Mouse (Mus musculus) hindbrain, embryonic 14.5 days (tissue): ENCODE measurements around the gene Naa16. TPM values are rescaled to one million over a fixed set of nuclear protein-coding genes. Genes with fewer than 3 reads are reported as not detected.

Experiments
- ATAC-seq: fragments of 200-750 bp; cut with Nextera tagmentation; 2 replicates; pipeline ENCODE4 v1.8.0; 2017; ENCODE audit warnings: moderate number of reproducible peaks, mild to moderate bottlenecking, moderate TSS enrichment, moderate library complexity; ENCODE audit not compliant: low FRiP score
- DNase-seq: peaks from one replicate; pipeline ENCODE4 v3.0.0-alpha.2; 2015; ENCODE audit warnings: low spot score
- H3K27ac ChIP-seq: fragments of 300-500 bp; sonication (generic); 2 replicates; pipeline ENCODE4 v1.5.1; 2014; ENCODE audit warnings: mild to moderate bottlenecking, moderate library complexity
- H3K27me3 ChIP-seq: fragments of 300-500 bp; sonication (generic); 2 replicates; pipeline ENCODE4 v1.6.1; 2014; ENCODE audit warnings: mild to moderate bottlenecking, low read length, mixed read lengths; ENCODE audit not compliant: control insufficient read depth, insufficient read depth
- H3K36me3 ChIP-seq: fragments of 300-500 bp; sonication (generic); replicated peaks from 2 replicates; pipeline ENCODE4 v1.6.1; 2014; ENCODE audit not compliant: control insufficient read depth, insufficient read depth
- H3K4me1 ChIP-seq: fragments of 300-500 bp; sonication (generic); replicated peaks from 2 replicates; pipeline ENCODE4 v1.6.1; 2014; ENCODE audit warnings: antibody characterized with exemption, low read length, mixed read lengths; ENCODE audit not compliant: control insufficient read depth, insufficient read depth
- H3K4me2 ChIP-seq: fragments of 300-500 bp; sonication (generic); replicated peaks from 2 replicates; pipeline ENCODE4 v1.6.1; 2014; ENCODE audit warnings: mild to moderate bottlenecking, moderate library complexity
- H3K4me3 ChIP-seq: fragments of 300-500 bp; sonication (generic); replicated peaks from 2 replicates; pipeline ENCODE4 v1.5.1; 2014; ENCODE audit warnings: mild to moderate bottlenecking, low read length
- H3K9ac ChIP-seq: fragments of 300-500 bp; sonication (generic); 2 replicates; pipeline ENCODE4 v1.6.1; 2014
- H3K9me3 ChIP-seq: fragments of 300-500 bp; sonication (generic); 2 replicates; pipeline ENCODE4 v1.6.1; 2016; ENCODE audit warnings: low read length; ENCODE audit not compliant: control insufficient read depth
- WGBS: fragments of 180-500 bp; shearing (Covaris S2); extraction: QIAGEN DNeasy Blood & Tissue Kit; methylation state at CpG from one replicate; pipeline ENCODE4 v1.1.7; 2014; 5-methylcytosine and 5-hydroxymethylcytosine counted together
- polyA plus RNA-seq: library from polyadenylated mRNA; unstranded; fragments of >200 nt; fragmentation: Nextera tagmentation; extraction: Ambion mirVana; gene quantifications from 2 replicates; pipeline ENCODE4 v1.2.1, GENCODE M21; 2014

Gene Naa16
- polyA plus RNA-seq, 1 experiment from 2014 or later, result 12.5 TPM

DNA sequence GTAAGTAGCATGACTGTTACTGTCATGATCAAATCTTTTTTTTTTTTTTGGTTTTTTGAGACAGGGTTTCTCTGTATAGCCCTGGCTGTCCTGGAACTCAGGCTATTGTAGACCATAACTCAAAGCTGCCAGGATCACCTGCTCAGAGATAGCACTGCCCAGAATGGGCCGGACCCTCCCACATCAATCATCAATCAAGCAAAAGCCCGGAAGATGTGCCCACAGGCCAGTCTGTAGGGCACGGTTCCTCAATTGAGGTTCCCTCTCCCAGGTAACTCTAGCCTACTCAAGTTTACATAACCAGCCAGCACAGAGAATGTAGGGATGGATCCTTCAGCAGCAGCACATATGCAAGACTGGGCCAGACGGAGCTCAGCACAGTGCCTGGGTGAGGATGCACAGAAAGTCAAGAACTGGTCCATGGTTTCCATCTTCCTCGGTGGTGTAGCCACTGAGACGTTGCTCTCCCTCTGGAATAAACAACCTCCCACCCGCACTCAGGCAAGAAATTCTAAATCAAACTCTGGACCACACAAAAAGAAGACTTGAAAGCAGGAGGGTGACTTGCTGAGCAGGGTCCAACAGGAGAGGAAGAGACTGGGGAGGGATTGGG, 103.2 kb downstream of the Naa16 start:
- DNase-seq, result no peak
- Histone ChIP-seq H3K4me1 (no peaks in the 10 kb centered on the region; the same call in none of the 2 replicates), H3K4me2 (no peak overlapping the region), H3K27me3 (no peaks in the 10 kb centered on the region), H3K27ac (no peak overlapping the region), H3K4me3 (no peak overlapping the region), H3K36me3 (no peaks in the 10 kb centered on the region), H3K9ac (no peak overlapping the region), H3K9me3 (0 out of 2 replicates have a peak, but pooled peaks cover 5% of the 10 kb centered on the region)
- ATAC-seq, result no peak
- 93% methylated on average over 7 of the region's 7 CpGs for WGBS

DNA sequence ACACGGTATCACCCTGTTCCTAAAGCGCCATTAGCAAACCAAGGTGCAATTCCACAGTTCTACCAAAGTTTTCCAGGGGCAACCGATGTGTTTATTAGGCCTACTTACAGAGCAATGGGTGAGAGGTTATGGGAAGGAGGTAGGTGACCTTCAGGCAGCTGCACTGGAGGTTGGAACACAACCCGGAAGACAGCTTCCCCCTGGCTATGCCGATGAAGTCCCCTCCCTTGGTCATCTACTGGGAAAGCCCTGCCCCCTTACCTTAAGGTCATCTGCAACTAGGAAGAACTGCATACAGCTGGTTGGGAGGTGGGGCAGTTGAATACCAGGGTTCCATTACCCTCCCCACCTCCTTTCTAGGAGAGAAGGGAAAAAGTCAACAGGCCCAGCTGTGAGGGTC, 105.0 kb downstream of the Naa16 start:
- no peak overlapping the region for H3K4me2 ChIP-seq
- no peak overlapping the region for H3K27ac ChIP-seq
- ATAC-seq (no peak), DNase-seq (no peak)
- no peaks in the 10 kb centered on the region; the same call in 1 of the 2 replicates for H3K4me1 ChIP-seq
- 0 out of 2 replicates have a peak, but pooled peaks cover 5% of the 10 kb centered on the region for H3K9me3 ChIP-seq
- no peaks in the 10 kb centered on the region for H3K27me3 ChIP-seq
- no peaks in the 10 kb centered on the region for H3K36me3 ChIP-seq
- H3K9ac ChIP-seq, result no peak overlapping the region
- WGBS, result 94% methylated on average over 5 of the region's 5 CpGs
- no peak overlapping the region for H3K4me3 ChIP-seq

DNA sequence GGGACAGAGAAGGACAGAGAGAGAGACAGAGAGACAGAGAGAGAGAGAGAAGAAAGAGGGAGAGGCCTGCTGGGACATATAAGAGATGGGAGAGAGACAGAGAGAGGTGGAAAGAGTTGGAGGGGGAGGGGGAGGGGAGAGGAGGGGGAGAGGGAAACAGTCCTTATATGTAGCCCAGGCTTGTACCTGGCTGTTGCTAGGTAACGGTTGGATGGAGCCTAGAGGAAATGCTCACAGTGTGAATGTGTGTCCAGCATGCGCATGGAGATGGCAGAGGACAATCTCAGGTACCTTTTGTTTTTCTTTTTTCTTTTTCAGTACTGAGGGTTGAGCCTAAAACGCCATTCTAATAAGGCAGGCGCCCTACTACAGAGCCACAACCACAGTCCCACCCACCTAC, 106.0 kb downstream of the Naa16 start:
- no peak for DNase-seq
- WGBS, result 86% methylated on average over 4 of the region's 4 CpGs

DNA sequence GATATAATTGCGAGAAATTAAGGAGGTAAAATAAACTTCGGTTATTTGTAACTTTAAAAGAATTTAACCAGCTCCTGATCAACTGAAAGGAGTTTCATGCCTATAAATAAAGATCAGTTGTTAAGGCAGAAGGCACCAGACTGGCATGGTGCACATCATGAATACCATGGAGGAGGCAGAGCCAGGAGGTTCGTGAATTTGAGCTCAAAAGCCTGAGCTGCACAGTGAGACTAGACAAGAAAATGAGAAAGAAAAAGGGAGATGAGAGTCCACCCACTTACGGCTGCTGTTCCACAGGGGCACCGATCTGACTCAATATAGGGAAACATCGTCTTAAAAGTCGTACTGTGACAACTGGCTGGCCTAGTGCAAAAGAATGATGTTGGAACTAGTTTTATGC, 106.6 kb downstream of the Naa16 start:
- Histone ChIP-seq H3K4me3 (no peak overlapping the region), H3K27me3 (no peaks in the 10 kb centered on the region), H3K27ac (no peak overlapping the region), H3K4me2 (no peak overlapping the region), H3K4me1 (no peaks in the 10 kb centered on the region; the same call in 1 of the 2 replicates), H3K9me3 (0 out of 2 replicates have a peak, but pooled peaks cover 5% of the 10 kb centered on the region), H3K36me3 (no peaks in the 10 kb centered on the region), H3K9ac (no peak overlapping the region)
- DNase-seq (no peak), ATAC-seq (no peak)
- WGBS, result 94% methylated on average over 7 of the region's 7 CpGs

More for the DNA sequence above, 106.0 kb downstream of the Naa16 start:
- no peak overlapping the region for H3K4me3 ChIP-seq
- no peak overlapping the region for H3K4me2 ChIP-seq
- no peaks in the 10 kb centered on the region for H3K36me3 ChIP-seq
- H3K9ac ChIP-seq, result no peak overlapping the region
- no peak for ATAC-seq
- 0 out of 2 replicates have a peak, but pooled peaks cover 5% of the 10 kb centered on the region for H3K9me3 ChIP-seq
- no peaks in the 10 kb centered on the region for H3K27me3 ChIP-seq
- H3K4me1 ChIP-seq, result no peaks in the 10 kb centered on the region; the same call in 1 of the 2 replicates
- H3K27ac ChIP-seq, result no peak overlapping the region

DNA sequence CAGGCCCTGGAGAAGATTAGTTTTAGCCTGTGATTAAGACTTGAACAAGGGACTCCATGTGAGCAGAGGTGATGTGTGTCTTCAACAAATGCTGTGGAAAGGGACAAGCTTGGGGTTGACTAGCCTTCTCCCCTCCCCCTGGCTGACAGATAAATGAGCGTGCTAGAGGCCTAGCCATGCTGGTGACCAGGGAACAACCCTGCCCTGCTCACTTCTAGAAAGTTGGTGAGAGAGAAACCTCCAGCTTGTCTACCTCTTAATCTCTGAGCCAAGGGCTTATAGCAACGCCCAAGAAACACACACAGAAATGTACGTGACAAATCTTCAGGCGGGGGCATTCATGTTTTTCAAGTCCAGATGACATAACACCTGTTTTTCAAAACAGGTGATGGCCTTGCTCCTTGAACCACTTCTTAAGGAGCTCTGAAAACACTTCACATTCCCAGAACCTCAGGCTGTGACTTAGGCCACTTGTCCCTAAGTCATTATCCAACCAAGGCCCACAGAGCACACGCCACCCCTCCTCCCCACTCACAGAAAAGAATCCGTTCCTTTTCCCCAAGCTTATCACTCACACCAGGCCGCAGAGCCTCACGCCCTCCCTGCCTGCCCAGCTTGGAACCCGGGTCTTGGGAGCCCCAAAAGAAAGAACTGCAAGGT, 108.6 kb downstream of the Naa16 start:
- Histone ChIP-seq H3K4me1 (no peaks in the 10 kb centered on the region), H3K9ac (no peak overlapping the region), H3K27me3 (no peaks in the 10 kb centered on the region), H3K9me3 (0 out of 2 replicates have a peak, but pooled peaks cover 5% of the 10 kb centered on the region), H3K27ac (no peak overlapping the region), H3K4me3 (no peak overlapping the region), H3K36me3 (no peaks in the 10 kb centered on the region), H3K4me2 (no peak overlapping the region)
- DNase-seq (no peak), ATAC-seq (no peak)
- 92% methylated on average over 9 of the region's 9 CpGs for WGBS

DNA sequence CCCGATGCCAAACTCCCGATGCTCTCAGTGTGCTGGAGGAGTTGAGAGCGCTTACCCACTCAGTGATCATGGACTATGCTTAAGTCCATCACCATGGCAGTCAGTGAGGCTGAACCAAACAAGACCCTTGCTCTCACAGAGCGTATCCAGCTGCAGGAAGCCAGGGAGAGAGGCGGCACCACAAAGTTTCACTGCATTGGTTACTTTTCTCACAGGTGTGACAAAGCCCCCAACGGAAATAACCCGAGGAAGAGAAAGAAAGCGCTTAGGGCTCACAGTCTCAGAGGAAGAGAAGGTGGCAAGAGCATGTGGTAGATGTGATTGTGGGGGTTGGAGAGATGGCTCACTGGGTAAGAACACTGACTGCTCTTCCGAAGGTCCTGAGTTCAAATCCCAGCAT, 110.1 kb downstream of the Naa16 start:
- ATAC-seq (no peak), DNase-seq (no peak)
- no peak overlapping the region for H3K27ac ChIP-seq
- H3K36me3 ChIP-seq, result no peaks in the 10 kb centered on the region
- no peak overlapping the region for H3K4me2 ChIP-seq
- no peaks in the 10 kb centered on the region for H3K4me1 ChIP-seq
- WGBS, result 90% methylated on average over 9 of the region's 9 CpGs
- 0 out of 2 replicates have a peak, but pooled peaks cover 5% of the 10 kb centered on the region for H3K9me3 ChIP-seq
- H3K27me3 ChIP-seq, result no peaks in the 10 kb centered on the region
- no peak overlapping the region for H3K4me3 ChIP-seq
- no peak overlapping the region for H3K9ac ChIP-seq

DNA sequence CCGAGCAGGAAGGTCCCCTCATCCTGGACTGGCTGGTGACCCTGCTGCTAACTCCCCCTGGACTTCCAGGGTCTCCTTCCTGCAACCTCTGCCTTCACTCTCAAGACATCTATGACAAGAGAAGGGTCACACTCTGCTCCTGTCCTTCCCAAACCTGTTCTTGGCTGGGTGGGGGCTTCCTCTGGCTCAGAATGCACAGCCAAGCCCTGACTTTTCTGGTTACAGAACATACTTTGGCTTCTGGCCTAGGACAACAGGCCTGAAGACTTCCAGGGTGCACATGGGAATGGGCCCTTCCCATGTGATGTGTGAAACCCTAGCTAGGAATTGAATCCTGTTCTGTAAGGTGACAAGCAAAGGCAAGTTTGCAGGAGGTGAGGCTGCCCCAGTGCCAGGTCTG, 111.1 kb downstream of the Naa16 start:
- Histone ChIP-seq H3K4me2 (no peak overlapping the region), H3K4me1 (no peaks in the 10 kb centered on the region), H3K4me3 (no peak overlapping the region), H3K27me3 (no peaks in the 10 kb centered on the region), H3K36me3 (no peaks in the 10 kb centered on the region), H3K9ac (no peak overlapping the region), H3K27ac (no peak overlapping the region), H3K9me3 (0 out of 2 replicates have a peak, but pooled peaks cover 5% of the 10 kb centered on the region)
- 79% methylated on average over 1 of the region's 1 CpGs for WGBS
- DNase-seq, result no peak
- ATAC-seq, result no peak

DNA sequence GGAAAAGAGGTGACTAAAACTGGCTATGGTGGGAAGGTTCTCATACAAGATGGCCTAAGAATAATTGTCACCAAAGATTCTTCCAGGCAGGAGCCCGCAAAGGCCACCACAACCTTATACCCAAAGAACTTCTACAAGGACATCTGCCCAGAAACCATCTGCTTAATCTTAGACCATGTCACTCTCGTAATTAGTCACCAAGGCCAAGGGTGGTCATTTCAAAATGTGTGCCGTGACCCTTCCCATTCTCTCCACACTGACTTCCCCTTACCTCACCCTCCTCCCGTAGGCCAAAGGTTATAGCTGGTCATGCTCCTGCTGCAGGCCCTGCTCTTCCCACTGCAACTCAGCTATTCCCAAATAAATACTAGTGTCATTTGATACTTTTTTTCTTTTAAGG, 111.7 kb downstream of the Naa16 start:
- Histone ChIP-seq H3K9me3 (0 out of 2 replicates have a peak, but pooled peaks cover 5% of the 10 kb centered on the region), H3K36me3 (no peaks in the 10 kb centered on the region), H3K4me1 (peaks cover 5% of the 10 kb centered on the region; the same call in 1 of the 2 replicates), H3K27me3 (no peaks in the 10 kb centered on the region), H3K9ac (no peak overlapping the region), H3K4me3 (no peak overlapping the region), H3K27ac (no peak overlapping the region), H3K4me2 (no peak overlapping the region)
- DNase-seq (no peak), ATAC-seq (no peak)
- 84% methylated on average over 4 of the region's 4 CpGs for WGBS

DNA sequence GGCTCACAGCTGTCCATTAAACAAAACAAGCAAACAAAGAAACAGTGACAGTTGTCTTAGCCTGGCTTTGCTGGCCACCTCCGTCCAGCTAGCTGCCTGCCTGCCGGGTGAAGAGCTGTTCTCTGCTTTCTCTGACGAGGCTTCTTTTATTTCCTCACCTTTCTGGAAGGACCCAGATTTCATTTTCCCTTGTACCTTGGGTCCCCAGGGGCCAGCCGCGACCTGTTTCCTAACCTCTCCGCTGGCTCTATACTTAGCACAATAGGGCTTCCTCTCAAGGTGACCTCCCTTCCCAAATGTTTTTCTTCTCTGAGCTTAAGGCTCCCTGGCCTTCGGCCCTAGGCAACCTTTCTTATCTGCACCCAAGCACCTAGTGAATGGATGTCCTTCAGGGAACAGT, 112.7 kb downstream of the Naa16 start:
- ATAC-seq, result no peak
- no peak for DNase-seq
- peaks cover 12% of the 10 kb centered on the region; the same call in 1 of the 2 replicates for H3K4me1 ChIP-seq
- no peak overlapping the region for H3K4me2 ChIP-seq
- 43% methylated on average over 7 of the region's 7 CpGs for WGBS
- no peaks in the 10 kb centered on the region for H3K36me3 ChIP-seq
- H3K9ac ChIP-seq, result no peak overlapping the region
- no peaks in the 10 kb centered on the region for H3K27me3 ChIP-seq
- no peaks in the 10 kb centered on the region for H3K9me3 ChIP-seq
- no peak overlapping the region for H3K4me3 ChIP-seq
- no peak overlapping the region for H3K27ac ChIP-seq
